Mouse (Mus musculus) MEL (cell line): ENCODE data around the gene Gpr161. TPM values are rescaled to one million over a fixed set of nuclear protein-coding genes. Genes with fewer than 3 reads are reported as not detected.

ENCODE experiments used
- DNase-seq: peaks from one replicate; pipeline ENCODE4 v3.0.0; 2011; ENCODE audit warnings: low read depth, low spot score
- H3K27ac ChIP-seq: 2 replicates; pipeline ENCODE4 v1.5.1; 2012; ENCODE audit warnings: low read depth, mild to moderate bottlenecking, control low read depth, low read length, moderate library complexity; ENCODE audit not compliant: control insufficient read depth
- H3K27me3 ChIP-seq, 2 experiments: fragments of 150-350 bp in 1 of 2; sonication (generic) in 1 of 2; 2 replicates each; pipeline ENCODE4 v1.6.1; 2012; ENCODE audit warnings: low read length in 2 of 2, mild to moderate bottlenecking in 2 of 2, improper control_type of control experiment in 1 of 2, moderate library complexity in 1 of 2; ENCODE audit not compliant: insufficient read depth in 2 of 2, control insufficient read depth in 1 of 2
- H3K36me3 ChIP-seq, 2 experiments: 2 replicates each; pipeline ENCODE4 v1.6.1; 2012 to 2014; ENCODE audit warnings: low read length in 2 of 2, improper control_type of control experiment in 1 of 2, inconsistent platforms in 1 of 2, mild to moderate bottlenecking in 1 of 2; ENCODE audit not compliant: insufficient read depth in 2 of 2, control insufficient read depth in 1 of 2
- H3K4me1 ChIP-seq, 2 experiments: fragments of 150-350 bp in 1 of 2; sonication (generic) in 1 of 2; 2 replicates each; pipeline ENCODE4 v1.6.1; 2012; ENCODE audit warnings: low read length in 2 of 2, improper control_type of control experiment in 1 of 2, mild to moderate bottlenecking in 1 of 2; ENCODE audit not compliant: insufficient read depth in 2 of 2, control insufficient read depth in 1 of 2
- H3K4me3 ChIP-seq, 2 experiments: fragments of 150-350 bp in 1 of 2; sonication (generic) in 1 of 2; 2 replicates each; pipeline ENCODE4 v1.5.1; 2012; ENCODE audit warnings: low read depth in 2 of 2, low read length in 2 of 2, mild to moderate bottlenecking in 2 of 2, moderate library complexity in 2 of 2, control low read depth in 1 of 2, improper control_type of control experiment in 1 of 2; ENCODE audit not compliant: control insufficient read depth in 1 of 2, insufficient read depth in 1 of 2
- H3K79me2 ChIP-seq: 2 replicates; pipeline ENCODE4 v1.6.1; 2012; ENCODE audit warnings: mild to moderate bottlenecking, low read length, moderate library complexity; ENCODE audit not compliant: control insufficient read depth, poor library complexity, insufficient read depth
- H3K9ac ChIP-seq: 2 replicates; pipeline ENCODE4 v1.6.1; 2012; ENCODE audit warnings: low read depth, mild to moderate bottlenecking, control low read depth, low read length, moderate library complexity; ENCODE audit not compliant: control insufficient read depth, poor library complexity, severe bottlenecking
- H3K9me3 ChIP-seq: fragments of 150-350 bp; sonication (generic); replicated peaks from 2 replicates; pipeline ENCODE4 v1.6.1; 2012; ENCODE audit warnings: mild to moderate bottlenecking, low read length, improper control_type of control experiment, moderate library complexity; ENCODE audit not compliant: insufficient read depth
- BHLHE40 ChIP-seq: IDR thresholded peaks from 2 replicates; pipeline ENCODE4 v1.6.1; 2012; ENCODE audit warnings: low read depth, mild to moderate bottlenecking, inconsistent platforms, low read length, improper control_type of control experiment, borderline replicate concordance
- CTCF ChIP-seq, 3 experiments: IDR thresholded peaks in 2 of 3; conservative IDR thresholded peaks in 1 of 3; 2 replicates each; pipeline ENCODE4 v1.5.1; 2011 to 2012; ENCODE audit warnings: low read length in 3 of 3, low read depth in 2 of 3, mild to moderate bottlenecking in 2 of 3, improper control_type of control experiment in 1 of 3, inconsistent platforms in 1 of 3, mixed read lengths in 1 of 3, moderate library complexity in 1 of 3; ENCODE audit not compliant: control insufficient read depth in 1 of 3, insufficient read depth in 1 of 3, poor library complexity in 1 of 3, severe bottlenecking in 1 of 3
- EP300 ChIP-seq, 2 experiments: IDR thresholded peaks; 2 replicates each; pipeline ENCODE4 v1.6.1; 2011; ENCODE audit warnings: improper control_type of control experiment in 2 of 2, low read length in 2 of 2, low read depth in 1 of 2, mild to moderate bottlenecking in 1 of 2
- GABPA ChIP-seq: IDR thresholded peaks from 2 replicates; pipeline ENCODE4 v1.6.1; 2012; ENCODE audit warnings: low read depth, mild to moderate bottlenecking, inconsistent platforms, low read length, improper control_type of control experiment, moderate library complexity
- GATA1 ChIP-seq: IDR thresholded peaks from 2 replicates; pipeline ENCODE4 v1.6.1; 2011; ENCODE audit warnings: low read depth, low read length, improper control_type of control experiment
- HCFC1 ChIP-seq: IDR thresholded peaks from 2 replicates; pipeline ENCODE4 v1.6.1; 2012; ENCODE audit warnings: low read depth, mild to moderate bottlenecking, inconsistent platforms, low read length, improper control_type of control experiment, moderate library complexity
- JUND ChIP-seq: IDR thresholded peaks from 2 replicates; pipeline ENCODE4 v1.6.1; 2011; ENCODE audit warnings: low read depth, mild to moderate bottlenecking, improper control_type of control experiment, low read length
- MAZ ChIP-seq: IDR thresholded peaks from 2 replicates; pipeline ENCODE4 v1.6.1; 2012; ENCODE audit warnings: low read depth, mild to moderate bottlenecking, inconsistent platforms, low read length, improper control_type of control experiment
- MEF2A ChIP-seq: IDR thresholded peaks from 2 replicates; pipeline ENCODE4 v1.6.1; 2014; ENCODE audit warnings: low read depth, mild to moderate bottlenecking, inconsistent platforms, low read length, improper control_type of control experiment; ENCODE audit not compliant: poor library complexity, insufficient replicate concordance, severe bottlenecking; ENCODE audit errors: extremely low read depth
- MXI1 ChIP-seq: IDR thresholded peaks from 2 replicates; pipeline ENCODE4 v1.6.1; 2011; ENCODE audit warnings: mild to moderate bottlenecking, low read depth, low read length, improper control_type of control experiment
- MYC ChIP-seq: IDR thresholded peaks from 2 replicates; pipeline ENCODE4 v1.6.1; 2011; ENCODE audit warnings: low read depth, mild to moderate bottlenecking, low read length, improper control_type of control experiment, moderate library complexity
- NRF1 ChIP-seq: IDR thresholded peaks from 2 replicates; pipeline ENCODE4 v1.6.1; 2014; ENCODE audit warnings: low read depth, mild to moderate bottlenecking, inconsistent platforms, low read length, improper control_type of control experiment, moderate library complexity; ENCODE audit not compliant: poor library complexity, insufficient read depth, severe bottlenecking
- RAD21 ChIP-seq: IDR thresholded peaks from 2 replicates; pipeline ENCODE4 v1.6.1; 2011; ENCODE audit warnings: mild to moderate bottlenecking, low read depth, low read length, improper control_type of control experiment
- SIN3A ChIP-seq: IDR thresholded peaks from 2 replicates; pipeline ENCODE4 v1.6.1; 2012; ENCODE audit warnings: low read length, improper control_type of control experiment, inconsistent platforms
- SMC3 ChIP-seq: IDR thresholded peaks from 2 replicates; pipeline ENCODE4 v1.6.1; 2011; ENCODE audit warnings: low read depth, low read length, improper control_type of control experiment
- TBP ChIP-seq: IDR thresholded peaks from 2 replicates; pipeline ENCODE4 v1.8.0; 2011; ENCODE audit warnings: low read depth, low read length, improper control_type of control experiment
- ZC3H11A ChIP-seq: IDR thresholded peaks from 2 replicates; pipeline ENCODE4 v1.6.1; 2012; ENCODE audit warnings: low read depth, mild to moderate bottlenecking, inconsistent platforms, low read length, improper control_type of control experiment
- polyA plus RNA-seq, 2 experiments: library from polyadenylated mRNA; stranded (reverse) in 1 of 2; unstranded in 1 of 2; fragments of >175 nt in 1 of 2; fragments of >200 nt in 1 of 2; gene quantifications; 2 replicates each; pipeline versions ENCODE4 v1.2.1 to v1.2.4; 2012; ENCODE audit warnings: low replicate concordance in 2 of 2, low read depth in 1 of 2; ENCODE audit not compliant: insufficient read length in 2 of 2, insufficient read depth in 1 of 2, missing spikeins in 1 of 2
- total RNA-seq: library from RNA; depleted of rRNA; stranded (reverse); fragments of 300-350 nt; gene quantifications from 2 replicates; pipeline ENCODE4 v1.2.3, GENCODE M21; 2012

The Gpr161 gene
- total and polyA plus RNA-seq, 3 experiments = 0.08 to 0.97 TPM; not detected in 1

- Histone ChIP-seq H3K9me3 (no peaks in the 10 kb centered on the region), H3K79me2 (no peaks in the 10 kb centered on the region), H3K4me1 (peaks cover 0 to 7% of the 10 kb centered on the region in 2 experiments; a peak in 2 of 4 replicates), H3K36me3 (peaks cover 0 to 7% of the 10 kb centered on the region in 2 experiments; a peak in 2 of 4 replicates), H3K27ac (no peak overlapping the region), H3K9ac (peak overlapping the region; percentile 24; the same call in 1 of the 2 replicates), H3K4me3 (peak overlapping the region; percentile 29 to 40; a peak in 3 of 4 replicates), H3K27me3 (no peaks in the 10 kb centered on the region; a peak in 1 of 4 replicates)
- TF ChIP-seq EP300 (IDR thresholded peaks at IDR 0.05; ENCODE audit: low read depth in 1 of 2, low read length in 2 of 2) = no peak
- peak; percentile 47 for TF ChIP-seq MXI1
- peak; percentile 67 for TF ChIP-seq RAD21
- peak; percentile 78 to 89 (median 84) for TF ChIP-seq CTCF (IDR thresholded peaks at IDR 0.05 in 2 of 3, conservative IDR thresholded peaks at IDR 0.05 in 1 of 3; ENCODE audit: control insufficient read depth in 1 of 3, insufficient read depth in 1 of 3, low read depth in 2 of 3, low read length in 3 of 3, poor library complexity in 1 of 3, severe bottlenecking in 1 of 3)
- no peak for TF ChIP-seq NRF1
- peak; percentile 53 for TF ChIP-seq ZC3H11A
- TF ChIP-seq SMC3 = peak; percentile 72
- peak; percentile 39; the same call in 1 of the 2 replicates for TF ChIP-seq SIN3A
- TF ChIP-seq MYC = 0 out of 2 replicates have a peak, but pooled peaks have one; percentile 43
- 0 out of 2 replicates have a peak, but pooled peaks have one; percentile 22 for TF ChIP-seq JUND
- peak; percentile 46; the same call in 1 of the 2 replicates for TF ChIP-seq HCFC1
- TF ChIP-seq BHLHE40 = peak; percentile 37; the same call in 1 of the 2 replicates
- TF ChIP-seq TBP = 0 out of 2 replicates have a peak, but pooled peaks have one; percentile 34
- no peak for TF ChIP-seq MEF2A
- peak; percentile 35; the same call in 1 of the 2 replicates for TF ChIP-seq MAZ
- TF ChIP-seq GABPA = no peak
- DNase-seq = peak; percentile 76
Measured at GRCm38 (mm10) chr1:165252027-165252671, 43.4 kb upstream of the Gpr161 start.

GRCm38 (mm10) chr1:165274946-165275345 lies 20.6 kb upstream of the Gpr161 start:
- Histone ChIP-seq H3K9me3 (no peaks in the 10 kb centered on the region), H3K4me1 (no peaks in the 10 kb centered on the region), H3K4me3 (no peak overlapping the region), H3K36me3 (no peaks in the 10 kb centered on the region), H3K27ac (no peak overlapping the region), H3K79me2 (no peaks in the 10 kb centered on the region), H3K9ac (no peak overlapping the region), H3K27me3 (peaks cover 0 to under 1% of the 10 kb centered on the region in 2 experiments; a peak in 2 of 4 replicates)
- TF ChIP-seq GATA1 = no peak
- no peak for TF ChIP-seq GABPA
- DNase-seq = no peak
